Mouse (Mus musculus) T-helper 1 cell (primary cell): ENCODE data around the gene Hmox2.
"Not testable (repeated sequence)": the region's sequence is repeated elsewhere in the genome, so short reads cannot be mapped to it uniquely, and the experiment has no call there.

Experiments
- in situ Hi-C: fragments of 300-600 bp; cut with MboI, MseI; formaldehyde crosslinking; loops from one replicate; pipeline ENCODE4 v1.15.1; 2025; ENCODE audit warnings: high pct_unique_total_duplicates

The Hmox2 gene

GRCm38 (mm10) chr16:4725266-4725665 is 895 bp upstream of the Hmox2 start:
- in situ Hi-C loops, result no loop called here

GRCm38 (mm10) chr16:4726528-4727128 is 467 bp downstream of the Hmox2 start:
- in situ Hi-C loops, result no loop called here

- in situ Hi-C loops, result no loop called here
Observed at GRCm38 (mm10) chr16:4727526-4727925, 1.4 kb downstream of the Hmox2 start.

DNA sequence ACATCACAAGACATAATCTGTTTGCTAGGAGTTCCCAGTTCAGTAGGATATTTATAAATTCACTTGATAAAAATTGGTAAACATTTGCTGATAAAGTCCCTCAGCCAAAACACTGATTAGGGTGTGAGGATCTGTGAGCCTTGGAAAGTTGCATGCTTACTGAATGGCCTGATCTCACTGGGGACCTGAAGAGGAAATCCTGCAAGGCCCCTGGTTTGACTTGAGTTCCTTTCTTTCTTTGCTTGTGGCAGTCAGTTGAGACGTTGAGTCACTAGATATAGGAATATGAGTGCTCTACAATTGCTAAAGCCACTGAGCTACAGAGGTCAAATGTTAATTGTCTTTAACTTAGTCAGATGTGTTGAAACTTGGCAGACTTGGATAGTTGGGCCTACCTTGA is 1.8 kb downstream of the Hmox2 start:
- in situ Hi-C loops, result no loop called here

- in situ Hi-C loops, result loop anchor here (10.0 kb wide), 1 partner anchor 966 kb away; no protein-coding TSS in a partner anchor
Observed at GRCm38 (mm10) chr16:4730776-4731358, 4.7 kb downstream of the Hmox2 start.

DNA sequence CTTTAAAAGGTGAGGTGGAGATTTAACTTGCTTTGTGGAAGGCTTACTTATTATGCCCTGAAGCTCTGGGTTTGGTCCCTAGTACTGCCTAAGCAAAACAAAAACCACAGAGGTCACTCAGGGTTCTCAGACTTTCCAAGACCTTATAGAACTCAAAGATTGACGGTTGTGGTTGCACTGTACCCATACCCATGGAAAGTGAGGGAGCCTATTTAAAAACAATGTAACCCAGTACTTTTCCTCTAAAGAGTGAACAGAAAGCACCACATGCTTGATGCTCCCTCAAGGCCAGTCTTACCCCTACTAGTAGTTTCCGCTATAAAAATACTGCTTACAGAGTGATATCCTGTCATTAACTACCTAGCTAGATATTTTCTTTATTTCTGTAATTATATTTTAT is 10.1 kb downstream of the Hmox2 start:
- in situ Hi-C loops, result loop anchor here (10.0 kb wide), 1 partner anchor 971 kb away; no protein-coding TSS in a partner anchor

DNA sequence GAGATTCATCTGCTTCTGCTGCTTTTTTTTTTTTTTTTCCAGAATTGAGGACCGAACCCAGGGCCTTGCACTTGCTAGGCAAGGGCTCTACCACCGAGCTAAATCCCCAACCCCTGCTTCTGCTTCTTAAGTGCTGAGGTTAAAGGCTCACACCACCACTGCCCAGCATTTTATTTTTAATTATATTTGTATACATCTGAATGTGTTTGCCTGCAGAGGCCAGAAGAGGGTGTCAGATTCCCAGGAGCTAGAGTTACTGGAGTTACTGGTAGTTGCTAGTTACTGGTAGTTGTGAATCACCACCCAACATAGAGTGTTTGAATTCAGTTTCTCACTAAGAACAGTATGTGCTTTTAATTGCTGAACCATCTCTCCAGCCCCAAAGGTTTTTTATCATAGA is 13.8 kb downstream of the Hmox2 start:
- in situ Hi-C loops, result loop anchor here (10.0 kb wide), 1 partner anchor 975 kb away; no protein-coding TSS in a partner anchor

DNA sequence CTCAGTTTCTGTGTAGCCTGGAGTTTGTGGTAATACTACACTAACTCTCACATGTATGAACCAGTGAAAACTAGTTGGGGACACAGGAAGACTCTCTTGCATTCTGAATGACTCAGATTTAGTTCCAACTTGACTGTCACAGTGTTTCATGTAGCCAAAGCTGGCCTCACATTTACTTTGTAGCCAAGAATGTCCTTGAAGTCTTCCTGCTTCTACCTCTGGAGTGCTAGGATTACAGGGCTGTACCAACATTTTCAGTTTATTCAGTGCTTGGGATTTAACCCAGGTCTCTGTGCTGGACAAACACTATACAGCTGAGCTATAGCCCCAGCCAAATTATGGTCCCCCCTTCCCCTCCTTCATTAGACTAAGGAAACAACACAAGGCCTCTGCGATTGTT is 16.0 kb downstream of the Hmox2 start:
- in situ Hi-C loops, result no loop called here

GRCm38 (mm10) chr16:4752155-4752554 is 26.0 kb downstream of the Hmox2 start:
- in situ Hi-C loops, result no loop called here

GRCm38 (mm10) chr16:4754045-4754444 is 27.9 kb downstream of the Hmox2 start:
- in situ Hi-C loops, result no loop called here

DNA sequence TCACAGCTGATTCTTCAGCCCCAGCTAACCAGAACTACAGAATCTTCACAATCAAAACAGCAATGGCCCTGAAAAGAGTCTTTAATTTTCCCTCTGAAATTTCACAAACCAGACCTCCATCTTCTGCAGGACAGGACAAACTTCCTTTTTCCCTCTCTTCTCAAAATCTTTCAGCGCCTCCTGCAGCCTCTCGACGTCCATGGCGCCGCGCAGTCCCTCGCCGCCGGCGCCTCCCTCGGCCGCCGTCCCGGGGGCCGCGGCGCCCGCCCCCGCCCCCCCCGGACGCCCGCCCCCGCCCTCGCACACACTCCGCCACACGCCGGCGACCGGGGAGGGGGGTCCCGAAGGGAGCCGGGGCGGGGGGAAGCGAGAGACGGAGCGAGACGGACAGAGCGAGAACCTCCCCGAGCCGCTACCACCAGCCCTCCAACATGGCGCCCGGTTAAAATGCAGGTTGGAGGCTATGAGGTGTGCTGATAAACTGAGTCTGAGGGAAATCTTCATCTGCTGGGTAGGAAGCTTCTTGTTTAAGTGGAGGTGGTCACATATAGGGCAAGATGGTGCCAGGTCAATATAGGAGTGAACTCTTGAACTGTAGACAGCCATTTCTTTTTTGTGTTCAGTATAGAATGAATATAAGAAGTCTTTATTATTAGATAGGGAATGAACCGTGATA is 30.6 kb downstream of the Hmox2 start:
- in situ Hi-C loops, result not testable (repeated sequence)

GRCm38 (mm10) chr16:4762437-4762836 is 36.3 kb downstream of the Hmox2 start:
- in situ Hi-C loops, result no loop called here

DNA sequence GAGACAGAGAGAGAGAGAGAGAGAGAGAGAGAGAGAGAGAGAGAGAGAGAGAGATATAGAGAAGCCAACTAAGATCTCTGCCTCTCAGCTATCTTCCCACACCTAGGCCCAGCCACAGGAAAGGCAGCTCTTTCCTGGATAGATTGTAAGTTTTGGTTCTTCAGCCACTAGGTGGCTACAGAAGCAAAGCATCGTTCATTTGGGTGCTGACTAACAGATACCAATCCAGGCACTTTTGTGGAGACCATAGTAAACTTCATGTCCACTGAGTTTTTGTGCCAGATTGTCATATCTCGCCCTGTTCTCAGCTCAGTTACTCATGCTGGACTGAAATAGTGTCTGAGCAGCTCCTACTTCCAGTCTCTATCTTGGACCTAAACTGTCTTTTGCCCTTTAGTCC is 37.1 kb downstream of the Hmox2 start:
- in situ Hi-C loops, result no loop called here

DNA sequence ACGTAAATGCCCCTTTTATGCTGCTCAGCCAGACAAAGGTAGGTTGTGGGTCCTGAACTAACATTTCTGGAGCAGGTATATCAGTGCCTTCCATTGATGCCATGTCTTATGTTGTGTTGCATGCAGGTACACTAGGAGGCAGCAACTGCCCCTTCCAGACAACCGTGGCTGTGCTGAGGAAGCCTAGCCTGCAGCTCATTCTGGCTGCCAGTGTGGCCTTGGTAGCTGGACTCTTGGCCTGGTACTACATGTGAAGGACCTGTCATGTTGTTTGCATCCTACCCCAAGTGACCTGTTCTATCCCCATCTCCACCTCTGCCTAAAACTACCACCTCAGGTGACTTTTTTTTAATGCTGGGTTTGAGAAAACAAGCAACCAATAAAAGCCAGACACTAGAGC is 39.7 kb downstream of the Hmox2 start:
- in situ Hi-C loops, result no loop called here

DNA sequence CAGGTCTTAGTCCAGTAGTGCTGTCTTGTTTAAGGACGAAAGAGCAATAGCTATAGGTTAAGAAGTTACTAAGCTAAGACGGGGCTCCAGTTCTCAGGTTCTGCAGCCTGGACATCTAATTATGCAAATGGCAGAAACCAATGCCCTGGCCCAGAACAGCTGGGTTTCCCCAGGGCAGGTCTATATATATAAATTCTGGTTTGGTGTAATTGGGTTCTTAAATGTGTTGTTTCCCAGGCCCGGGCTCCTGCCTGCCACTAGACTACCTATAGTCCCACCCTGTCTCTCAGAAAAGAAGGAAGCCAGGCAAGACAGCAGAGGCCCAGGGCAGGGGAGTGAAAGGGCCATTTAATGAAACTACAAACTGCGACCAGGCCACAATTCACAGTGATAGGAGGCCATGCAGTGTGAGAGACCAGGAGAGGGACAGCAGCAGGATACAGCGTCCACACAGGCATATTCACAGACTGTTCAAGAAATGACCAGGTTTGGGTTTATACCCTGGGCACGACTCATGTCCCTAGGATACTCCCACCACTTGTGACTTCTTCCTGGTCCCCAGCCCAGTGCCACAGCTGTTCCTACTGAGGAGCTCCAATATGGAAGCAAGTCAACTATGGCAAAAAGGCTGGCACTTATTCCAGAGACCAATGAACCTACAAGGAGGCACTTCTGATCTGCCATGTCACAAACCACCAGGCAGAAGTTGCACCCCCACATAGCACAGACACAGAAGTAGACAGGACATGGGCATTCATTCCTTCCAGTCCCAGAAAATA is 41.0 kb downstream of the Hmox2 start:
- in situ Hi-C loops, result no loop called here

GRCm38 (mm10) chr16:4768719-4769118 is 42.6 kb downstream of the Hmox2 start:
- in situ Hi-C loops, result no loop called here

- in situ Hi-C loops, result no loop called here
Observed at GRCm38 (mm10) chr16:4773289-4773970, 47.3 kb downstream of the Hmox2 start.

GRCm38 (mm10) chr16:4777171-4777904 is 51.2 kb downstream of the Hmox2 start:
- in situ Hi-C loops, result loop anchor here (5.0 kb wide), 1 partner anchor 45 kb away; no protein-coding TSS in a partner anchor

GRCm38 (mm10) chr16:4777905-4778609 is 51.9 kb downstream of the Hmox2 start:
- in situ Hi-C loops, result loop anchor here (5.0 kb wide), 1 partner anchor 44 kb away; no protein-coding TSS in a partner anchor

DNA sequence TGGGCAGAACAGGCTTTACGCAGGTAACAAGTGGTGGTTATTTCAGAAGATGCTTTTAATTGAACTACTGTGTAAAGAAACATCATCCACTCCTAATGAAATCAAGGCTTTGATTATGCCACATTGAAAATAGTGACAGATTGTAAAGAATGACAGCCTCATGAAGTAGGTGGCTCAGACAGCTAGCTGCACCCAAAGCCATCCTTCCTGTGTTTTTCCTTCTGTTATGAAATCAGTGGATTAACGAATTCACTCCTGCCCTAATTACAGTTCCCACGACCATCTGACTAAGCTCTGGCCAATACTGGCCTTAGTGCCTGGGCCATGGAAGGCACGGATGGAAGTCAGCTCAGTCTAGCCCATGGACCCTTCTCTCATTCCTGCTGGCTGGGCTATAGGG is 52.8 kb downstream of the Hmox2 start:
- in situ Hi-C loops, result loop anchor here (5.0 kb wide), 1 partner anchor 43 kb away; no protein-coding TSS in a partner anchor
